Mouse (Mus musculus): ENCODE results near the gene Spty2d1.
A peak's percentile ranks its signal among the peaks of the same experiment; 100 is the strongest.
"Not testable (repeated sequence)": the region's sequence is repeated elsewhere in the genome, so short reads cannot be mapped to it uniquely, and the experiment has no call there.

Gene Spty2d1

DNA sequence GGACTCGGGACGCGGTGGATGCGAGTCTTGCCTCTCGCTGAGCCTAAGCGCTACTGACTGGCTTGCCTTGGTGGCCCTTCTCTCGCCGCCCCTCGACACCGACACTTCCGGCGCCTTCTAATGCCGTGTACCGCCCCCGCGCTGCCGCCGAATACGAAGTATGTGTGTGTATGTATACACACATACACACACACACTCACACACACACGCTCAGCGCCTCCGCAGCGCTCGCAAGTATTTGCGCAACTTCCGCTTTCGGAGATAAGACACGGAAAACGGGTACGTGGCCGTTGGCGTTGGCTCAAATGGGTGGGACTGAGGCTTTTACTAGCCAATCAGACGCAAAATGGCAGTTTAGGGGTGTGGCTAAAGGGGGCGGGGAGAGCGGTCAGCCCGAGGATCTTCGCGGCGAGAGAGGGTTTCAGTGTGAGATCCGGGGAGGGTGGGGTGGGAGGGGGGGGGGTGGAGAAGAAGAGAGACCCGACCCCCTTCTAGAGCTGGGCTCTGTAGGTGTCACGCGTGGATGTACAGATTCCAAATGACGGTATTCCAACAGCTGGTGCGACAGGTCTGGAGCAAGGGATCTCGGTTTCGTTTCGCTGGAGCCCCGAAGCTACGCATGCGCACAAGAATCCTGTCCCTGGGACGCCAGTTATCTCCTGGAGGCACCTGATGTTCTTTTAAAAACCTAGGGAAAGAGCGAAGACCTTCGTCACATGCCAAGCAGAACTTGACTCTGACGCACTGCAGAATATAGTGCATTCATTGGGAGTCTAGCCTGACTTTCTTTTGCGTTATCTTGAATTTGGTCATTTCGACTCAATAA lies at the start of gene Spty2d1:
Spty2d1 (minus strand) TSS at position 244 of the 826 bp plus-strand sequence.
- peak; percentile 98 for DNase-seq

DNA sequence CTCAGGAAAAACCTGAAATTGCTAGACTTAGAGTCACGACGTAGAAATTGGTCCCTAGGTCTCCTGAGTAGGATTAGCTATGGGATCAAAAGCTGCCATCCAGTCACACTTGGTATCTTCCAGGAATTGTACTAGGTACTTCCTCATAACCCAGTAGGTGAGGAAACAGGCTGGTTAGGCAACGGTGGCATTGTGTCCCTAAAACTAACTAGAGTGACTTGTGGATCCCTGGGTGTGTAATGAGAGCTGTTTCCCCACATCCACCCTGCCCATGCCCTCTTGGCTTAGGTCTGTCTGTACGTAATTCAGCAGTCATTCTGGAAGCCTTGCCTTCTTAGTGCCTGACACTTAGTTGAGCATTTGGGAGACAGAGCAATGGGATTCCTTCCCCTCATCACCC lies 48.1 kb upstream of the Spty2d1 start:
- no peak for DNase-seq

DNA sequence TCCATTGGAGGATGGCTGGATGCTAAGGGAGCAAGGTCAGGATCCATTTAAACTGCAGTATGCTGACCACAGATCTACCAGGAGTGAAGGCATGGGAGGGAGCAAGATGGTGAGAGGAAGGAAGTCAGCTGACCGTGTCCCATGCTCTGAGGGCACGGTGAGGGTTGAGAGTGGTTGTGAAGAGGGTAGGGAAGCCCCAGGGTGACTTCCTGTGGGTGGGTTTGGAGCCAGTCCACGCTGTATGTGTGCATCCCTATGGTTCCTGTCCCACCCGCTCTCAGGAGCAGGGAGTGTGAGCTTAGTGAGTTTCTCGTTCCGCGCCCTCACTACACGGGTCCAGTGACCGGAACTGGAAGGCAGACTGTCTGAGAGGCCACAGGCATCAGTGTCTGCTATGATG lies 47.5 kb upstream of the Spty2d1 start:
- no peak for DNase-seq

DNA sequence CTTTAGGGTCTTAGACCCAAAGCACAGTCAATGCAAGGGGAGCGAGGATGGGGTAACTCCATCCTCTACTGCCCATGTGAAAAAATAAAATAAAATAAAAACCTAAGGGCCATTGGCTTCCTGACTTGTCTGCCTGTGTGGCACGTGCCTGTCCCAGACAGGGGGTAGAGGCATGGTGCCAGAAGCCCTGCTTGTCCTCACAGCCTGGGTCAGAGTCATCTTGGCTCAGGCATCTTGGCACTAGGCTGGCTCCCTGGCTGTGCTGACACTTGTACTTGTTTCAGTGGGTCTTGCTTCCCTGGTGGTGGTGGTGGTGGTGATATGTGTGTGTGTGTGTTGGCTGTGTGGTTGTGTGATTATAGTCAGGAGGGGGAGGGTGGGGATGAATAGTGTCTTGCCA lies 46.5 kb upstream of the Spty2d1 start:
- DNase-seq = no peak

DNA sequence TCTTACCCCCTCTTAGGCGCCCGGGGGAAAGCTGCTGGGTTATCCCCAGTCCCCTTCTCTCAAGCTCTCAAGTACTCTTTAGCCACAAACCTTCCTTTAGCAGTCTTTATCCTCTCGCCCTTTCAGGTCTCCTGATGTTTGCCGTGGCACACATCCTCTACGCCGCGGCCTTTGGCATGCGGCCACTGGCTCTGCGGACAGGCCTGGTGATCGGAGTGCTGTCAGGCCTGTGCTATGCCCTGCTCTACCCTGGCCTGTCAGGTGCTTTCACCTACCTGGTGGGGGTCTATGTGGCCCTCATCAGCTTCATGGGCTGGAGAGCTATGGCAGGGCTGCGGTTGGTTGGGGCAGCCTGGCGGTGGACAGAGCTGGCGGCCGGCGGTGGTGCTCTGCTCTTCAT lies 45.1 kb upstream of the Spty2d1 start:
- DNase-seq = no peak

DNA sequence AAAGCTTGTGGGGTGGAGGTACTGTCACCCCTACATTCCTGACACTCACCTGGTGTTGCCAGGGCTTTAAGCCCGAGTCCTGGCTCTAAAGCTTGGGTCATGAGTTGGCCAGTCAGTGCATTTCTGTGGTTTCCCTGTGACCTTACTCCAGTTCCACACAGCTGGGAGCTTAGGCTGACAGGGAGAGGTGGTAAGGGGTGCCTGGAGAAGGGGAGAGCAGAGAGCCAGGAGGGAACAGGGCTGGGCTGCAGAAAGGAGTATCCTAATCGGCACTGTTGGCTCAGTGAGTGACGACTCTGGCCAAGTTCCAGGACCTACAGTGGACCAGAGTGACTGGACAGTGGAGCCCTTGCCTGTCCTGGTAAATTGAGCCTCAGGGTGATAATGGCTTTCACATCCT lies 44.1 kb upstream of the Spty2d1 start:
- DNase-seq = no peak

DNA sequence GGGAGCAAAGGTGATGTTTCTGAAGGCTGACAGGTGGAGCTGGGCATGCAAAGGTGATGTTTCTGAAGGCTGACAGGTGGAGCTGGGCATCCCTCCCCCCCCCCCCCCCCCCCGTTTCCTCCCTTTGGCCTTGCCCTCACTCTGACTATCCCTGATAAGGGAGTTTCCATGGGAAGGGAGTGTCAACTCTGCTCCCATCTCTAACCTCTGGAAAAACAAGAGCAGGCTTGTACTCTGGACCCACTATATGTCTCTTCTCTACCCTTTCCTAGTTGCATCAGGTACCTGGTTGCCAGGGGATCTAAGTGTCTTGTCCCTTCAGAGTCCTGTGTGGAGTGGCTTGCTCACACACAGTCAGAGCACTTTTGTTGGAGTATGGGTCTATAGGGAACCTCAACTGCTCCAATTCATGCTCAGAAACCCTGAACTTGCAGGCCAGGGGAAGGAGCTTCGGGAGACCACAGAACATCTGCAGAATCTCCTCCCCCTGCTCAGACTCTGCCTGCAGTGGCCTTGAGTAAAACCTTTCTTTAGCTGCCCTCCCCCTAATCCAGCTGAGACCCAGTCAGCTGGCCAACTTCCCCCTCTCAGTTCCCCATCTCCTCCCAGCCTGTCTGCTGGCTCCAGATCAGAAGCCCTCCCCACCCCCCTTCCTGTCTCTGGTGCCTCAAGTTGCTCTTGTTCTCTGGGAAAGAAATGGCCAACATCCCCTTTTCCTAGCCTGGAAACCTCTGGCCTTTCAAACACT lies 43.4 kb upstream of the Spty2d1 start:
- peak; percentile 33 for DNase-seq

DNA sequence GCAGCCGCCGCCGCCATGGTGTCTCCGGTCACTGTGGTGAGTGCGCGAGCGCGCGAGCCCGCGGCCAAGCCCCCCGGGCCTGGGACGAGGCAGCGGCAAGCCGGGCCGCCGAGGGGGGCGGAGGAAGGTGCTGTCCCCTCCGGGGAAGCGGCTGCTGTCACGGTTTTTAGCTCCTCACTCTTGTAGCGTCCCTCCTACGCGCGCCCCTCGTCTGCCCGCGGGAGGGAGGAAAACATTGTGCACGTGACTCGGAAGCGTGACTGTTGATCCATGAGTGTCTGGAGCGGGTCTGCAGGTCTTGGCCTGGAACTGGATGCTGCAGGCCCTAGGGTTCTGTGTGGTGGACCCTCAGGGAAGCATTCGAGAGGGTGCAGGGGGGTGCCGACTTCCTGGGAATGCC lies 42.6 kb upstream of the Spty2d1 start:
- no peak for DNase-seq

DNA sequence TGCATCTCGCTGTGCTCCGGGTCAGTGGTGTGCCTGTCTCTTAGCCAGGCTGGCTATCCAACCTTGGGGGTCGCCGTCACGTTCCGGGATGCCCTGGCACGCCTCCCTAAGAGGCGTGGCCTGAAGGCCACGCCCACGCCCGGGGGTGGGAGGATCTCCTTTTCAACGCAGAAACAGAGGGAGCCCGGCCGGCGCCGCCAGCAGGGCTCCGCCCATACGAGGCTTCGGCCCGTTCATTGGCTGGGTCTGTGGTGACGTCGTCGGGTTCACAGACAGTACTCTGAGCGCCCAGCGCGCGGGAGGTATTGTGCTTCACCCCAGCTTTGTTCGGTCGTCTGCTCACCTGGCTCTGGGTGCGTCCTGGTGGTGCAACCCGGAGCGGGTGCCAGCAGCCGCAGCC lies 42.2 kb upstream of the Spty2d1 start, which contains the start of gene Tmem86a:
Tmem86a (plus strand) TSS at position 236 of the 400 bp plus-strand sequence.
- peak; percentile 97 for DNase-seq

DNA sequence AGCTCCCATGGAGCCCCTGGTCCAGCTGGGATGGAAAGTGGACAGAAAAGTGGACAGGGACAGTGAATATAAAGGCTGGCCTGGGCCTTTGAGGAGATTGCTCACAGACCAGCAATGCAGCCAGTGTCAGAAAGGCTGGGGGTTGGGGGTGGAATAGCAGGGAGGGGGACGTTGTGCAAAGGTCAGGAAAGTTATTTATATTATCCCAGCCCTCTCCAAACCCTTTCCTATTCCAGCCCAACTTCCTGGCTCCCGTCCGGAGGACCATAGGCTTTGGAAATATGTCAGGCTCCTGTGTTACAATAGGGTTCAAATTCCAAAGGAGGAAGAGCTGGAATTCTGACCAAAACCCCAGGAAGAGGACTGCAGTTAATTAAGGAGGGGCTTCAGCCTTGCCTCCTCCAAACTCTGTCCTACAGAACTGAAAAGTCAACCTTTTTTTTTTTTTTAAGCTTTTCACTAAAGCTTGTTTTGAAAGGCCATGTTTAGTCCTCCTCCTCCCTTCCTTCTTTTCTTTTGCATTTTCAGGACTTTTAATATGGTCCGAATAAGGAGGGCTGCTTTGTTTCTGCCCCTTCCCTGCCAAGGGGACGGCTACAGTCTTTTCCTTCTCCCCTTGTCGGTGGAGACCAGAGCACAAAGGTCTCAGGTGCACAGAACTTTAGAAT lies 34.7 kb upstream of the Spty2d1 start:
- no peak for DNase-seq

DNA sequence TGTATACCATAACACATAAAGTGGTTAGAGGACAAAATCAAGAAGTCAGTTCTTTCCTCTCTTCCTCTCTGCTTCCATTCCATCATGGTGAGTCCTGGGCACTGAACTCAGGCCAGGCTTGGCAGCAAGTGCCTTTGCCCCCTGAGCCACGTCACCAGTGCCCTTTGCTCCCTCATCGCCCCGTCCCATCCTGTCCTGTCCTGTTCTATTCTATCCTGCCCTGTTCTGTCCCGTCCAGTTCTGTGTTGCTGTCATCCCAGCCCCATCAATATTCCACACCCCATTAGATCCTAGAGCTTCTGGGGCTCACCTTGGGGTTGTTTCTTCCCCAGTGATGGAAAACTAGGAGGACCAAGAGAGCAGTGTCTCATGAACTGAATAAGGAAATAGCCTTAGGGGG lies 33.9 kb upstream of the Spty2d1 start:
- DNase-seq = no peak

DNA sequence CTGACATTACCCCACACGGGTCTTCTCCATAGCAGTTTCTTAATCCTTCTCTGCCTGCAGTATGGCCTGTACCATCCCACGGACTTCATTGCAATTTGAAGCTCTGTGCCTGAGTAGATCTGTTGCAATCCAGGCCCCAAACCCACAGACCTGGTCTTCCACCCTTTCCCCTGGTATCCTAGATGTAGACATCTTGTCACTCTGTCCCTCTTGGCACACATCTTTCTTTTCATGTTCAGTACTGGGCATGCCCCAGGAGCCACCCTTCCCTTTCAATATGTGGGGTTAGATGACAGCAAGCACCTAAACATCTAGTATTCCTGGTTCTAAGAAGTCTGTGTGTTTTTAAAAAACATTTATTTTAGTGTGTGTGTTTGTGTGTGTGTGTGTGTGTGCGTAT lies 33.5 kb upstream of the Spty2d1 start:
- DNase-seq = no peak

DNA sequence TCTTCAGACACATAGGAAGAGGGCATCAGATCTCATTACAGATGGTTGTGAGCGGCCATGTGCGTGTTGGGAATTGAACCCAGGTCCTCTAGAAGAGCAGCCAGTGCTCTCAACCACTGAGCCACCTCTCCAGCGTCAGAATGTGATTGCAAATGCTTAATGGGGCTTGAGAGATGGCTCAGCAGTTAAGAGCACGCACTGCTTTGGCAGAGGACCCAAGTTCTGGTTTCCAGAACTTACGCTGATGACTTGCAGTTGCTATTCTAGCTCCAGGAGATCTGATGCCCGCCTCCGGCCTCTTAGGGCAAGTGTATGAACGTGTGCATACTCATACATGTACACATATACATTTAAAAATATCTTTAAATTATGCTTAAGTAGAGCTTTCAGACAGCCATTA lies 27.2 kb upstream of the Spty2d1 start:
- DNase-seq = no peak

DNA sequence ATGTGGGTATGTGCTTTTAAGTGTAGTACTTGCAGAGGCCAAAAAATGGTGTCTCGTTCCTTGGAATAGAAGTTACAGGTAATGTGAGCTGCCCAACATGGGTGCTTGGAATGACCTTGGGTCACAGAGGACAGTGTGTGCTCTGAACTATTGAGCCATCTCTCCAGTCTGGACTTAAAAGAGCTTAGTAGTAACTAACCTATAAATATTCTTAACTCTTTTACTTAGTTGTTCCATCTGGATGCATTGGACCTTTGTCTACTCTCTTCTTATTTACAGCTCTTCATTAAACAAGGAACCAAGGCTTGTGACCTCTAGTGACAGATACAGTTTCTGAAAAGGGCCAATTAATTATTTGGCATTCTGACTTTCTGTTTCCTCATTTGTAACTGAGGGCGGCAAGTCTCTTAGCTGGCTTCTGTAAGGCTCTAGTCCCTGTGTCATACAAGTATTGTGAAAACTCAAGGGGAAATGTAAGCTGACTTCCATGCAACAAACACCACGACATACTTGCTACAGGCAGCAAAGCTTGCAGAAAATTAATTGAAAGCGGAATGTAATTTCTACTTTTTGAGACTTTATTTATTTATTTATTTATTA lies 26.7 kb upstream of the Spty2d1 start:
- DNase-seq = no peak

DNA sequence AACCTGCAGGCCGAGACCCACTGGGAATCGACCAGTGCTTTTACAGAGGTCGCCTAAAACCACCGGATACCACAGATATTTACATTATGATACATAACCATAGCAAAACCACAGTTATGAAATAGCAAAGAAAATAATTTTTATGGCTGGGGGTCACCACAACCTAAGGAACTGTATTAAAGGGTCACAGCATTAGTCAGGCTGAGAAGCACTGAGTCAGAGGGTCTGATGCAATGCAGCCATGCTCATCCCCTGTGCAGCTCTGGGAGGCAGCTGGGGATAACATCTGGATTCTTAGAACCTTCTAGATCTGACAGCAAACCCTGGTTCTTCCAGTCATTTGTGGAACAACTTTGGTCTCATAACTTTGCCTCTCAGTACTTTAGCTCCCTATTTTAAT lies 23.2 kb upstream of the Spty2d1 start:
- no peak for DNase-seq

DNA sequence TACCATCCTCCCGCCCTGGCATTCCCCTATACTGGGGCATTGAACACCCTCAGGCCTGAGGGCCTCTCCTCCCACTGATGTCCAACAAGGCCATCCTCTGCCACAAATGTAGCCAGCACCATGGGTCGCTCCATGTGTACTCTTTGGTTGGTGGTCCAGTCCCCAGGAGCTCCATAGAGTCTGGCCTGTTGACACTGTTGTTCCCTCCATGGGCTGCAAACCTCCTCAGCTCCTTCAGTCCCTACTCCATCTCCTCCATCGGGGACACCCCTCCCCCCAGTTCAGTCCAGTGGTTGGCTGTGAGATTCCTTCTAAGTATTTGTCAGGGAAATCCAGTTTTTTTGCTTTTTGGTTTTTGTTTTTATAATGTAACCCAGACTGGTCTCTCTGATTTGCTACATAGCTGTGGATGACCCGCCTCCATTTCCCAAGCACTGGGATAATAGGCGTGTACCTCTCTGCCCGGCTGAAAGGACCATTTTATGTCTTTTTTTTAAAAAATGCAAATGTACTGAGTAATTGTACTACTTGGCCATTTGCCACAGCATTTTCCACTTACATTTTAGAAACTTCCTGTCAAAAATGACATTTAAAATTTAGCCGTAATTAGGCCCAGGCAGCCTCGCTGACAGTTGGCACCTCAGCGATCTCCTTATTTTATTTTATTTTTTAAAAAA lies 22.4 kb upstream of the Spty2d1 start:
- DNase-seq = no peak

DNA sequence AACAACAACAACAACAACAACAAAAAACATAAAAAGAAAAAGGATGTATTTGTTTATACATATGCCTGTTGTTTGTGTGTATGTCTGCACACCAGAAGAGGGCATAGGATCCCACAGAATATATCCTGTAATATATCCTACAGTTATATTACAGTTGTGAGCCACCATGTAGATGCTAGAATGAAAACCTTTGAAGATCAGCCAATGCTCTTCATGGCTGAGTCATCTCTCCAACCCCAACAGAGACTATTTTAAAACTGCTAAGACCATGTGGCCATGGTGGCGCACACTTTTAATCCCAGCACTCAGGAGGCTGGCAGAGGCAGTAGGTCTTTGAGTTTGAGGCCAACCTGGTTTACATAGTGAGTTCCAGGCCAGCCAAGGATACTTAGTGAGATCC lies 19.3 kb upstream of the Spty2d1 start:
- no peak for DNase-seq

DNA sequence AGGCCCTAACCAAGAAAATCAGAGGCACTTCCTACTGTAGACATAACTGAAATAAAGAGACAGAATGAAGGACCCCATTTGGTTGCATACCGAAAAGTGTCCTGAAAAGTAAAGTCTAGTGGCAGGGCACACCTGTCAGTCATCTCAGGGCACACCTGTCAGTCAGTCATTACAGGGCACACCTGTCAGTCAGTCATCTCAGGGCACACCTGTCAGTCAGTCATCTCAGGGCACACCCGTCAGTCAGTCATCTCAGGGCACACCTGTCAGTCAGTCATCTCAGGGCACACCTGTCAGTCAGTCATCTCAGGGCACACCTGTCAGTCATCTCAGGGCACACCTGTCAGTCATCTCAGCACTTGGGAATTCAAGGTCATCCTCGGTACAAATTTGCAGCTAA lies 18.7 kb upstream of the Spty2d1 start:
- not testable (repeated sequence) for DNase-seq

DNA sequence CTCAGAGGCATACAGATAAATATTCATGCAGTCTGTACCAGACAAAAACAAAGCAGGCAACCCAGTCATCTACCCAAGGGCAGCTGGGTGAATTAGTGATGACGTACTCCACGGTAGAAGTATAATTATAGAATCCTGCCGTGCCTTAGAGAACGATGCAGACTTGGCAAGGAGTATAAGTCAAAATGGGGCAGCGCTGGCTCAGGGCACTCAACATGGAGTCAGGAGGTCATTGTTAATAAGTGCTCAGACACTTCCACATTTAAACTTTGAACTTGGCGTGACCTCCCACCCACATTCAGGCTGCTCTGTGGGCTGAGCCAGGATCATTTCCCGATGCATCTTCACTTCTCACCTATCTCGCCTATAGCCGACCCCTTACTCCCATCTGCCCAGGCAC lies 17.2 kb upstream of the Spty2d1 start:
- DNase-seq = no peak

DNA sequence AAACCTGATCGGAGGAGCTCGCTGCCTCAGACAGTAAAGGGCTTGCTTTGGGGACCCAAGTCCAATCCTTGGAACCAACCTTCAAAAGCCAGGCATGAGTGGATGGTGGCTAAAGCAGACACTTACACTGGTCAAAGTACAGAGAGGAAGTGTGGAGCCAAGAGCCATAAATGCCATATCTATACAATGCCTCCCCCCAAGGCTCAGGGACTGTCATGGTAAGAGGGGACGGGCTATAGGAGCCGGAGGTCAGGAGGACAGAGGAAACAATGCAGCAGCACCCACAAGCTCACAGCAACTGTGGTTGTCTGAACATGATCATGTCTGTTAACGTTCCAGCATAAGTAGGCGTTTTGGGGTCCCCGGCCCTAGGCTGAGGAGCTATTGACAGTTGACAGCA lies 16.2 kb upstream of the Spty2d1 start:
- DNase-seq = no peak

DNA sequence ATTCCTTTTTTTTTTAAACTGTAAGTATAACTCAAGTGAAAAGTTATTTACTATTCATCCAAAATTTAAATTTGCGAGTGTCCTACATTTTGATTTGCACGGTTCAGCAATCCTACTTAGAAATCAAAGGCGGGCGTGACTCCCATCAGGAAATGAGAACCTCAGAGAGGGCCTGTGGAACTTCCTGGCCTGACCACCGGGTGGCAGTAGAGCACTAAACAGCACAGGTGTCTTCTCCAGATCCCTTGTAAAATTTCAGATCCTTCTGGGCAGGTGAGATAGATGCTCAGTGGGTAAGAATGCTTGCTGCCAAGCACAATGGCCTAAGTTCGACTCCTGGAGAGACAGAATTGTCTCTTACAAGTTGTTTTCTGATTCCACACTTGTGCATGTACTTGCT lies 15.3 kb upstream of the Spty2d1 start:
- DNase-seq = peak; percentile 88

DNA sequence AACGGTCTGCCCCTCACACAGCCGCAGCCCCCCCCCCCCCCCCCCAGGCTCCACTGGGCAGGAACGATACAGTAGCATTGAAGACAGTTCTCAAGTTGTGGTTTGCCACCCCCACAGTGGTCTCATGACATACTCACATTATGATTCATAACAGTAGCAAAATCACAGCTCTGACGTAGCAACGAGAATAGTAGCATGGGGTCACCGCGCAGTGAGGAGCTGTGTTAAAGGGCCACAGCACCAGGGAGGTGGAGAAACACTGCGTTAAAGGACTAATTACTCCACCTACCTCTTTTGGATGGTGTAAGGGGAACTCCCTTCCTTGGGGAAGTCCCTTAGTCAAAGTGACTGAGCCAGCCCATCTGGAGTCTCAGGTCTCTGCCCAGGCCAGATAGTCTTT lies 14.3 kb upstream of the Spty2d1 start:
- no peak for DNase-seq

DNA sequence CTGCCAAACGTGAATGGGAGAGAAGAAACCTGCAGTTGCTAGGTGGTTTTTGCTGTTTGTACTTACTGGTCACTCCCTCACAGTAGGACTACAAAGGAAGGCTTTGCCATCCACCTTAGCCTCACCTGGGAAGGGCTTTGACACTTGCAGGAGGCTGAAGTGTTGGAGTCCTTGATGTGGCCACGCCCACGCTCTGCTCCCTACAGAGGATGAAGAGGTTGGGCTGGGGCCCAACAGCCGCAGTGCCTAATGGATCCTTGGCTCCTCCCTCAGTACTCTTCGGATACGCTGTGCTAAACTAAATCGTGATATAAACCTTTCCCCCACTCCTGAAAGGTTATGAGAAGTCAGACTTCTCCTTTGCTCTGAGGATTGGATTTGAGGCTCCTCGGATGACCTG lies 12.7 kb upstream of the Spty2d1 start:
- DNase-seq = no peak
